ENCODE assay signal across 26 mouse cellular contexts in genomic region chr4:119658246-119658645, GRCm38 (mm10). TPM values are rescaled to one million over a fixed set of nuclear protein-coding genes. Genes with fewer than 3 reads are reported as not detected.
A peak's percentile ranks its signal among the peaks of the same experiment; 100 is the strongest.
DNase-seq lines count a peak whose midpoint lies in the region; ATAC-seq lines count a peak whose summit lies in the region.
"Had no signal": no experiment of that assay in that cellular context is flagged by ENCODE, and none has a peak within 500 bp of the region (broad histone marks: within the 10 kb centered on the region; RNA-seq: fewer than 3 reads in every experiment).

No protein-coding gene starts in this region.

- DNase-seq in kidney, adult 11 months: peak; percentile 76
- no peak for DNase-seq in kidney, postnatal 4 days
- peak; percentile 77 to 79 for DNase-seq in kidney, adult 8-10 months
- peak; percentile 39 for DNase-seq in kidney, postnatal 14 days
- DNase-seq in cerebellum, postnatal 10 days: no peak
- no peak for DNase-seq in spleen, postnatal 14 days (ENCODE audit: low spot score in 2 of 2)
- DNase-seq: adrenal gland, postnatal 25 days; cerebellum, adult 11-12 months; cerebellum, postnatal 14 days; gastrocnemius, postnatal 10 days; heart, postnatal 36 days; liver, embryonic 13.5 days; lung, adult 18-20 months; lung, postnatal 10 days; retina, postnatal 1 day; right cerebral cortex, postnatal 14 days; thymus, adult 18-20 months; thymus, postnatal 25 days had no signal

- no peak for ATAC-seq in monocyte, adult 5-6 weeks (replicated peaks; ENCODE audit: insufficient number of reproducible peaks, low FRiP score, low TSS enrichment, poor library complexity, severe bottlenecking)
- ATAC-seq: forebrain, embryonic 13.5 days; hindbrain, postnatal 0 days; midbrain, embryonic 13.5 days had no signal

RNA-seq across cellular contexts. Expression of gene Guca2b, which starts 0.5 kb away (rescaled TPM):
- total RNA-seq in monocyte, adult 5-6 weeks (2017): not detected in 3 replicates
- total RNA-seq: adrenal gland, postnatal 25 days; gastrocnemius, postnatal 10 days; granulocyte monocyte progenitor cell, adult 5-6 weeks; hindbrain, postnatal 0 days; left cerebral cortex, postnatal 10 days; megakaryocyte-erythroid progenitor cell, adult 5-6 weeks had no signal

RNA-seq across cellular contexts. Expression of gene Guca2a, which starts 20.7 kb away (rescaled TPM):
- total RNA-seq in monocyte, adult 5-6 weeks (2017): 1.2 TPM in 1 of 3 replicates, not detected in the others
- total RNA-seq: G1E; gastrocnemius, postnatal 10 days; granulocyte monocyte progenitor cell, adult 5-6 weeks; heart, postnatal 36 days; hindbrain, postnatal 0 days; left cerebral cortex, postnatal 10 days; megakaryocyte-erythroid progenitor cell, adult 5-6 weeks had no signal

Comparison
In these comparisons a context has a peak if more than half of its experiments do, and no peak if none do; other contexts are left out.
1. DNase-seq: peak in kidney, adult 11 months (single experiment), kidney, adult 8-10 months (2 of 2) and kidney, postnatal 14 days (single experiment); none in kidney, postnatal 4 days (0 of 2), cerebellum, postnatal 10 days (0 of 2) and spleen, postnatal 14 days (0 of 2).